Mouse (Mus musculus) testis, postnatal 10 days (tissue): ENCODE results near the gene Prkce.

Source experiments
- DNase-seq: peaks from one replicate; pipeline ENCODE4 v3.0.0; 2021; ENCODE audit warnings: low spot score

Gene Prkce

DNA sequence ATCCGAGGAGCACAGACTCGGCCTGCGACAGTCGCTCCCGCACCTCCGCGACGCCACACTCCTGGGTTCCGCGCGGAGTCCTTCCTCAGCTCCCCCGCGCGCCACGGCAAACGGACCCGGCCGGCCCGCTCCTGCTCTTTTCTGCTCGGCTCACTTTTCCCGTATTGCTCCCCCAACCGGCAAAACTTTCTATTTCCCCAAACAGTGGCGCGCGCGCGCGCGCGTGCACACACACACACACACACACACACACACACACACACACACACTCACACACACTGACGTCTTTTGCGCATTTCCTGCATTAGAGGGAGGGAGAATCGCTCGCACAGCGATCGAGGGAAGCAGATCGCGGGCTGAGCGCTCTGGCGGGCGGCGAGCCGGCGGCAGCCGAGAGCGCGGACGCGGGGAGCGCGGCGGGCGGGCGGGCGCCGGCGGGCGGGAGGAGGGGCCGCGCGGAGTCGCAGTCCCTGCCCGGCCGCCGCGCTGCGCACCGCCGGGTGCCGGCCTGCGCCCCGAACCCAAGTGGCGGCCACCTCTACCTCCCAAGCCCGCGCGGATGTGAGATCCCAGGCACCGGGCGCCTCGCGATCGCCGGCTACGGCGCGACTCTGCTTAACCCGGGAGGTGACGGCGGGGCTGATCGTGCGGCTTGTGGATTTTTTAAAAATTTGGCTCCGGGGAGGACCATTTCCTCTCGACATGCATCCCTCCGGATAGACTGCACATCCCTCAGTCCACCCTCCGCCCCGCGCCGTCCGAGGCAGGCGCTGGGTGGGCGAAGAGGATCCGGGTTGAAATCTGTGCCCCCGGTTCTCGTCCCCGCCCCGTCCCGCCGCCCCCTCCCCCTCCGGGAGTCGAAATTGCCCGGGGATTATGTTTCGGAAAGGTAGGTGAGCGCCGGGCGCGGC is at the start of gene Prkce:
Gene Prkce, plus strand, starts transcription at position 466 of the 911 bp plus-strand sequence.
- peak; percentile 90 for DNase-seq

DNA sequence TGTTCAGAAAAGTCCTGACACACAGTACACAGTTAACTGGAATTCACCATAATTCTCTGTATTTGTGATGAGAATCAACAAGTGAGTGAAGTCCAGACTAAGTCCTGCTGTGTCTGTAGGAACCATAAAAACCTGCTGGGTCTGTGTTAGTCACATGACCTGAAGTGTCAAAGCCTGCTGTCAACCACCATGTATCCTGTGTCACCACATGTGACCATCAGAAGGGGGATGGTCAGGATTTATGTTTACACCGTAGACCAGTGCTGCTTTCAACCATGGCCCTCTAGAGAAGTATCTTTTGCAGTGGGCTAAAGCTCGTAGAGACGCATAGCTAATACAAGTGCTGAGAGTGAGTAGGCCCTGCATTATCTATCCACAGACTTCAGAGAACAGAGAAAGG is 44.4 kb upstream of the Prkce start:
- DNase-seq: no peak

DNA sequence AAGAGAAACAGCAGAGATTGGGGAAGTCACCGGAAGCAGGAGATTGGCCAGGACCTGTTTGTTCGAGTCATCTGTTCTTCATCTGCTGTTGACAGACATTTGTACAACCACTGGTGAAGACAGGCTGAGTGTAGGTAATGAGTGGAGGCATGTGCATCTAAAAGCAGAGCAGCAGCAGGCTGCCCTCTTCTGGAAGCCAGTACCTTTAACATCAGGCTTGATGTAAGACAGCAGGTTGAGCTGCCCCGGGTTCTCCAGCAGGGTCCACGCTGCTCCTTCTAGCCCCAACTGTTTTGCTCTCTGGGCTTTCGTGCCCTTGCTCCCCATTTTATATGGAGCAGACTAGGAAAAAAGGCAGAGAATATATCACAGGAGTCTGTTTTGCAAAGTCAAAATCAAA is 41.7 kb upstream of the Prkce start:
- no peak for DNase-seq

DNA sequence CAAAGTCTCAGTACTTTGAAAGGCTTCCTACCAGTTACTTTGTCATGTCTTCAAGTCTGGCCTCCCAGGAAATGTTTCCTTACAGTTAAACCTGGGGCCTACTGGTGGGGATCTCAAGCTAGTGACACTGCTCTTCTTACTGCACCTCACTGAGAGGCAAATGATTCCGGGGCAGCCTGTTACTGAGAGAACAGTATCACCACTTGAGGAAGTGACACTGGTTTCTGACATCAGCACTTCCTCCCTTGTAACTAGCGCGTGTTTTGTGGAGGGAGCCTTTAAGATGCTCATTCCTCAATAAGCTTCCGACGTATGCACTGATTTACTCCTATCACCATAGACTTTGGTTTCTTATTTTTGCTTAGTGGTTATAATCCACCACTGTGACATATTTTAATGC is 39.4 kb upstream of the Prkce start:
- DNase-seq: no peak

DNA sequence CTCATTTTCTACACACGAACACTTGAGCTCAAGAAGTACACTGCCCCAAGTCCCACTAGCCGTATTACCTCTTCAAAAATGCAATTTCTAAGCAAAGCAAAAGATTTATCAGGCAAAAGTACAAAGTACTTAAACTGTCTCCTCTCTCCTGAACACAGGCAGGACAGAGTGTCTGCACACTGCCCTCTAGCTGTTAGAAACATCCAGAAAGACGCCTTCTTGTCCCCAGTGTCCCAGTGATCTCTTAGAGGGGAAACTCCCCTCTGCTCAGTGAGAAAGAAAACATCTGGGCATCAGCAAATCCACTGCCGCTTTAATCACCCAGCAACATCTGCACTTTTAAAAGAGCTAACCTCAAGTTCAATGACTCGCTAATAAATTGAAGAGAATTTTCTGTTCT is 35.1 kb upstream of the Prkce start:
- no peak for DNase-seq

DNA sequence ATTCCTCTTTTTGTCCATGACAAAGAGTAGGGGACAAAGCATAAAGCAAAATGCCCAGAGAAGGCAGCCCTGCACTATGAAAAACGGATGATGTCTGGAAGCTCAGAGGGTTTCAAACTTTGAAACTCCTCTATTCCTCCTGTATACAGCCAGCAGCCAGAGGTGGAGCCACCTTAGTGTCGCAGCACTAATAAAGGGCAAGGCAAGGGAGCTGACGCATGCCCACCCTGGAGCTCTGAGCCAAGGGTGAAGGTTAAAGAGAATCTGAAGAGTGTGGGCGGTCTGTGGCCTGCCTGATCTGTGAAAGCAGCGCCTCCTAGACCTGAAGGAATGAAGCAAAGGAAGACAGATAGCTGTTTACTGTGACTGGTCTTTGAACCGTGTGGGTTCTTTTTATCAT is 33.1 kb upstream of the Prkce start:
- no peak for DNase-seq

DNA sequence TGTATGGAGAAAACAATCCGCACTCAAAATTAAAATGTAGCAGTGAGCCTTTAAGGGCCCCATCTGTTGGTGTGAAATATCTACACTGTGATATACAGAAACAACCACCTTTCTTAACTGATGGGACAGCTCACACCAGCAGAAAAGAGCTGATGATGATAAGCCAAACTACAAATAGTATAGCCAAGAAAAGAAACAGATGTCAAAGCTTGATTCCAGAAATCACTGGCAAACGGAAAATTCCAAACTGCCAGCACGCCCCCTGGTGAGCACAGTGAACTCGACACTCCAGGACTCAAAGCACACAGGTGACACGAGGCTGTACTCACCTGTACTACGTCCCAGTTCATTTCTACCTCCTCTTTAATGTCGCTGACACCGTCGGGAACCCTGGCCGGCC is 31.8 kb upstream of the Prkce start:
- no peak for DNase-seq

DNA sequence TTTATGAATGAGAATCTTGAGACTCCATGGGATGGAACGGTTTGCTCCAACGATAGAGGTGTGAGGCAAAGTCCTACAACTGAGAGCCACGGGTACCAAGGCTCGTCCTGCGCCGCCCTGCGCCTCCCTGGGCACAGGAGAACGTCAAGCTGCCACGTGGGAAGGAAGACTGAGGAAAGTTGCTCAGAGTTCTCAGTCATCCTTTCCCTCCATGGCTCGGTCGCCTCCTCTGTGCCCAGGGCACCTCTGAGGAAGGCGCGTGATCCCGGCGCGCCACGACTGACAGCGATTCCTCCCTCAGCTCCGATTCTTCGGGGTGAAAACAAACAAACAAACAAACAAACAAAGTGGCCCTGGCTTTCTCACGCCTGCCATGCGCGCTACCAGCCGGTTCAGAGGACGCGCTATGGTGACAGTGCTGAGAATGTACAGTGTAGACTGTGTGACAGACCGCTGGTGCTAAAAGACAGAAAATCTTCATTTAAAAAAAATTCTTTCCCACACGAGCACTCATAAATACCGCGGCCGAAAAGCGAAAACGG is 23.0 kb upstream of the Prkce start:
- DNase-seq: peak; percentile 52

DNA sequence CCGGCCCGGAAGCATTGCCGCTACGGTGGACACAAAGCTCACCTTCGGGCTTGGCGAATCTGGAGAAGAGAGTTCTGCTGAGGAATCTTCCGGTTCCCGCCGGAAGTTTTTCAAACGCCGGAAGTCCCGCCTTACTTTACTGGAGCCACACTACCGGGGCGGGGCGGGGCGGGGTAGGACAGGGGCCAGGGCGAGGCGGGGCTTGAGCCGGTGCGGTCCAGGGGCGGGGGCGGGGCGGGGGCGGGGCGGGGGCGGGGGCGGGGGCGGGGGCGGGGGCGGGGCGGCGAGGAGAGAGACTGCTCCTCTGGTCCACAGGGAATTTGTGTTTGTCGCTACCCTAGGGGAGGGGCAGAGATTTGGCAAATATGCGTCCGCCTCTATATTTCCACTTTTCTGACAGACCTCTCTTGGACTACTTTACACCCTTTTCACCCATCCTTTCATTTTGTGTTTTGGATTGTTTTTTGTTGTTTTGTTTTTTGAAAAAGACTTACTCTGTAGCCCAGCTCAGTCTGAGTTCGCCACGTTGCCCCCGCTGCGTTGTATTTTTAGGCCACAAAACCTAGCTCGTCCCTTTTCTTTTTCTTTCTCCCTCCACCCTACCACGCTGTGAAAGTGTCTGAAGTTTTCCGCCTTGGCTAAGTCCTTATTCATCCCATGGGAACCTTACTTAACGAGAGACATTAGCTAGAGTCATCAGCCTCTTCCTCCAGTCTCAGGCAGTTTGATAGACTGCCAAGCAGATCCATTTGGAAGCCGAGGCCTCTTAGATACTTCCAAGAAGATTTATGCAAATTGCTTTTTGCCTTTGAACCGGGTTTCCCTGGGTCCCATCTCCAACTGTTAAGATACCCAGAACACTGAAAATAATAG is 22.3 kb upstream of the Prkce start, which contains the start of gene Srbd1:
Gene Srbd1, minus strand, starts transcription at position 97 of the 873 bp plus-strand sequence.
- peak; percentile 94 for DNase-seq

DNA sequence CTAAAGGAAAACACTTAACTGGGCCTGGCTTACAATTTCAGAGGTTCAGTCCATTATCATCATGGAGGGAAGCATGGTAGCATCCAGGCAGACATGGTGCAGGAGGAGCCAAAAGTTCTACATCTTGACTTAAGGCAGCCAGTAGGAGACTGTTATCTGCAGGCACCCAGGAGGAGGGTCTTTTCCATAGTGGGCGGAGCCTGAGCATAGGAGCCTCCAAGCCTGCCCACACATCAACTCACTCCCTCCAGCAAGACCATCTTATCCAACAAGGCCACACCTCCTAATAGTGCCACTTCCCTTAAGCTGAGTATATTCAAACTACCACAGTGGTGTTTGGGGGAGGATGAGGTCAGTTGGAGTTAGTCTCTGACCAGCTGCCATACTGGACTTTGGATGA is 17.9 kb upstream of the Prkce start:
- DNase-seq: no peak

DNA sequence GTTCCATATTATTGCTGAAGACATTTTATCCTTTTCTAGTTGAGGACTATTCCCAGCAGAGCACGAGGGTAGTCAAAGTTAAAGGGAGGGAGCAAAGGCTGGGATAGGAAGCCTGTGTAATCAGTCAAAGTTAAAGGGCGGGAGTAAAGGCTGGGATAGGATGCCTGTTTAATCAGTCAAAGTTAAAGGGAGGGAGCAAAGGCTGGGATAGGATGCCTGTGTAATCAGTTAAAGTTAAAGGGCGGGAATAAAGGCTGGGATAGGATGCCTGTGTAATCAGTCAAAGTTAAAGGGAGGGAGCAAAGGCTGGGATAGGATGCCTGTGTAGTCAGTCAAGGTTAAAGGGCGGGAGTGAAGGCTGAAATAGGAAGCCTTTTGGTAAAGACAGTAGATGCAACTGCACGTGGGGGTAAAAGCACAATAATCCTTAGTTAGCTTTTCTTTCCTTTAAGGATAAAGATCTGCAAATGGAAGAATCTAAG is 16.7 kb upstream of the Prkce start:
- DNase-seq: peak; percentile 75

DNA sequence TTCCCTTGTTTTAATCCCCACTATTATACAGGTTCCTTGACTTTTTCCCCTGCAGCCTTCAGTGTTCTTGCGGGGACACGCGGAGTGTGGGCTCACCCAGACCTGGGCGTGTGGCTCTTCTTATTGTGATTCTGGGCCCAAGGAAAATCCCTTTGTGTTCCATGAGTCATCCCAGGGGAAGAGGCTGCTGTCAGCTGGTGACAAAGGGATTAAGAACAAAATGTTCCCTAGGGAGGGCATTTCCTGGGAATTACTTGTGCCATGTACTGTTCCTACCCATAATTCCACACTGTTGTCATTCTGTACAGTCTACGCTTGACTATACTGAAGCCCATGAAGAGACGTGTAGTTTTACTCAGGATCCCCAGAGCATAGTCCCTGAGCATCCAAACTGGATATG is 10.6 kb upstream of the Prkce start:
- DNase-seq: no peak

DNA sequence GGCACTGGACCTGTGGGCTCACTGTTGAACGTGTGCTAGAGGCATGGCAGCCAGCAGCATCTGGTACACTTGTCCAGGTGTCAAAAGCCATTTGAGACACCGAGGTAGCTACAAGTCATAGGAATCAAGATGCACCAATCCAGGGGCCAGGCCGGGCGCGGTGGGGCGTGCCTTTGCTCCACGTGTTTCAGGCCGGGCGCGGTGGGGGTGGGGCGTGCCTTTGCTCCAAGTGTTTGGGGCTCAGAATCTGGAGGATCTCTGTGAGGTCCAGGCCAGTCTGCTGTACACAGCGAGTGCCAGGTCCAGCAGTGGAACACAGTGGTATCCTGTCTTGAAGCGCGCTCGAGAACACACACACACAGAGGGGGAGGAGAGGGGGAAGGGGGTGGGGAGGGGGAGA is 4.9 kb upstream of the Prkce start:
- DNase-seq: peak; percentile 53

DNA sequence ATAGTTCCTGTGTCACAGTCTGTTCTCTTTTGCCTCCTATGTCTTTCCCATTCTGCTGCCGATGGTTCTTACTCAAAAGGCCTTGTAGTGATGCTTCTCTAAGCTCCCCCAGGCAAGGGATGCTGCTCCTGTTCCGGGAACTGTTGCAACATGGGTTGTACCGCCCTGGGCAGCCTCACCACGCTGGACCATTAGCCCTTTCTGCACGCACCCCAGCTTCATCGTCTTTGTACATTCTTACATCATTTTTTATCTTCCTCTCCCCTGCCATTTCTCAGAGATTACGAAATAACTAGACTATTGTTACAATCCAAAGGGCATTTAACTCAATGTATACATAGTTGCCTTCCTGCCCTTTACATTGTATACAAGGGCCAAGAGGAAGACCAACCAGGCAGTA is 3.2 kb upstream of the Prkce start:
- peak; percentile 36 for DNase-seq

DNA sequence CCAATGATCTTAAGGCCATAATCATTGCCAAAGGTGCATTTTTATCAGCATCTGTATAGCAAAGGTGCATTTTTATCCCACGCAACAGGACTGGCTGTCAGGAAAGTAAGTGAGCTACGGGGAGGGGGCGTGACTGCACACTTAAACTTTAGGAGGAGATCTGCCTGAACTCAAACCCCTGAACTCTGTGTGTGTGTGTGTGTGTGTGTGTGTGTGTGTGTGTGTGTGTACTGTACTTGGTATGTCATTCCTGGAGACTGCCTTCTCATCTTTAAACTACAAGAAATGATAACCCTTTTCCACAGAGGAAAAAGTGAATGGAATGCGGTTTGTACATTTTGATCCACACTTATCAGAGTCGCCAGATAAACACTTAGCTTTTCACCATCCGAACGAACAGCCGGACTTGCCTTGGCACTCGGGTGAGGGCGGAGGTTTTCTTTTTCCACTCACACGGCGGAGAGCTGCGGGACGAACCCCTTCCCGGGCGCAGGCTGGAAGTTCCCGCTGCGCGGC is 1.5 kb upstream of the Prkce start:
- DNase-seq: peak; percentile 41

DNA sequence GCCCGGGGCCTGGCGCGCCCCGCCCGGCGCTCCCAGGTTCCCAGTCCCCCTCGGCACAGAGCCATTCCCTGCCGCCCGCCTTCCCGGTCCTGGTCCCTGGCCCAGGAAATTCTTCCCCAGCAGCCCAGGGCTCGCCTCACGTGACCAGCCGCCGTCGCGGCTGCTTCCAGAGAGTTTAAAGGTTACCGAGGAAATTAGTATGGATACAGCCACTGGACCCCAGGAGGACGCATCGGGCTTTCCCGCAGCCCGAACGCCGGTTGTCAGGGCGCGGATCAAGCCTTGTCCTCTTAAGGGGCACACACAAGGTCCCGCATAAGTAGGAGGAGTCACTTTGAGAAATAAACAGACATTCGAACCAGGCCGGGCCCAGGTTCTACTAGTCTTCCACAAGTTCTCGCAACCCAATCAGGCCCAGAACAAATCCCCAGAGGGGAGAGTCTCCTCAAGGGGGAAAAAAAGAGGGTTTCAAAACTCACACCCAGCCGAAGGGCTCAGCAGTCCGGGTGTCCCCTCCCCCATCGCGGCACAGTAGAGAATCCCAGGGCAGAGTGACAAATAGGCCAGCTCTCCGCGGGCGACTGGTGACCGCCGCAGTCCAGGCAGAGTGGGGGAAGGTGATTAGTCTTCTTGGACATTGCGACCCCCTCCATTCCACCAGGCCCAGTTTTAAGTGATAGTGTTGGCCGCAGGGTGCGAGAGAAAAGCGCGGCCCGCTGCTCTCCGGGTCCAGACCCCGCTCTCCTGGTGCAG is 842 bp upstream of the Prkce start:
- DNase-seq: peak; percentile 87

DNA sequence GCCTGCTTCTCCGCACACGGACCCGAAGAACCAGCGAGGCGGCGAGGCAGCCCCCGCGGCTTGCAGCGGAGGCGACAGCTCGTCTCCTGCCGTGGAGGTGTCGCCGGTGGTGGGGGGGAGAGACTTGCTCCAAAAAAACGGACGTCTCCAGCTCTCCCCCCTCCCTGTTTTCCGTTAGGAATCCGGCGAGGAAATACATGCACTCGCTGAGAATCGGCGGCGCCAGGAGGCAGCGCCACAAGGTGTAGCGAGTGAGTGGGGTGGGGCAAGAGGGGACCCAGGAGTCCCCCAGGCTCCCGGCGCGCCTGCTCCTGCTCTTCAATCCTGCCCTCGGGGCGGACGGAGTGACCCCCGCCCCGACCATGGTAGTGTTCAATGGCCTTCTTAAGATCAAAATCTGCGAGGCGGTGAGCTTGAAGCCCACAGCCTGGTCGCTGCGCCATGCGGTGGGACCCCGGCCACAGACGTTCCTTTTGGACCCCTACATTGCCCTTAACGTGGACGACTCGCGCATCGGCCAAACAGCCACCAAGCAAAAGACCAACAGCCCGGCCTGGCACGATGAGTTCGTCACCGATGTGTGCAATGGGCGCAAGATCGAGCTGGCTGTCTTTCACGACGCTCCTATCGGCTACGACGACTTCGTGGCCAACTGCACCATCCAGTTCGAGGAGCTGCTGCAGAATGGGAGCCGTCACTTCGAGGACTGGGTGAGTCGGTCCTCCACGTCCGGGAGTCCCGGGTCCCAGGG is 821 bp downstream of the Prkce start:
- DNase-seq: peak; percentile 59

DNA sequence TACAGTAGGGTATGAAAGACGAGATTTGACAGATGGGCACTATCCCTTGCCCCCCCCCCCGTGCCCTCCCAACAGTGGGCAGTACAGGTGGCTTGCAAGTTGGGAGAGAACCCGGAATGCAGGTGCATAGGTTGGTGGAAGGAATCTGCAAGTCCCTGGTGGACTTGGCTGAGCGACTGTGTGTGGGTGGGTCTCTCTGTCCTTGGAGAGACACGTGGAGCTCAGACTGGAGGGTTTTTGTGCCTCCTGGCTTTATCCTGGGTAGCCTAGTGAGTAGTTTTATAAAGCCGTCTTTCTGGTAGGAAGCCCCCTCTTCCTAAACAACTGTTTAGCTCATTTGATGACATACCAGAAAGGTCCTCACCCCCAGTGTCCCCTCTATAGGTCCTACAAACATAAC is 1.5 kb downstream of the Prkce start:
- DNase-seq: peak; percentile 47

DNA sequence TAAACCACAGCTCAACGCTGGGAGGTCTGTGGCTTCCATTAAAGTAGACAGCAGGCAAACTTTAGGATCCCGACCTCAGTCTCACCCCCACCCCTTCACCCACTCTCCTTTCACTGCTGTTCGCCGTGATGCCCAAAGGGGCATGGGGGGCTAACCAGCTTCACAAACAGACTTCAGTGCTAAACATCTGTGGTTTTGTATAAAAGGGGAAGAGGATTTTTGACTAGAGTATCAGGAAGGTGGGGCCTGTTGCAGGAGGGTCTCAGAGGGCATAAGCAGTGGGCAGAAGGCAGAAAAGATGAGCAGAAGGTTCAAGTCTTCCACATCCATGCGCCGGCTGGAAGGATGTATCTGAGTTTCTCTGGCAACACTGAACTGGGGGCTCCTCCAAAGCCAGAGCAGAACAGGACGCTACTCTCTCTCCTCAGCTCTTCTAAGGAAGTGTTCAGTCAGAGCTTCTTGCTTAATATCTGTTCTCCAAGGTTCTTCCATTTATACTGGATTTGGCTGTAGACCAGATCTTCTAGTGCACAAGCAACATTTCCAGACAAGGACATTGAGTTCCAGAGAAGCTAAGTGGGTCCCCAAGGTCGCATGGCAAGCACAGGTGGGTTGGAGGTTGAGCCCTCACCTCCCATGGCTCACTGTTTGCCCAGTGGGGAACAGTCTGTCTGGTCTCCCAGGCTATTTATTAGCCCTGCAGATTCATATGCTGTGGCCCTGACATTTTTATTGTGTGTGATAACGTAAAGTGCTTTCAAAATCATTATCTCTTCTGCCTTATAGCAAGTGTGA is 2.8 kb downstream of the Prkce start:
- peak; percentile 37 for DNase-seq

DNA sequence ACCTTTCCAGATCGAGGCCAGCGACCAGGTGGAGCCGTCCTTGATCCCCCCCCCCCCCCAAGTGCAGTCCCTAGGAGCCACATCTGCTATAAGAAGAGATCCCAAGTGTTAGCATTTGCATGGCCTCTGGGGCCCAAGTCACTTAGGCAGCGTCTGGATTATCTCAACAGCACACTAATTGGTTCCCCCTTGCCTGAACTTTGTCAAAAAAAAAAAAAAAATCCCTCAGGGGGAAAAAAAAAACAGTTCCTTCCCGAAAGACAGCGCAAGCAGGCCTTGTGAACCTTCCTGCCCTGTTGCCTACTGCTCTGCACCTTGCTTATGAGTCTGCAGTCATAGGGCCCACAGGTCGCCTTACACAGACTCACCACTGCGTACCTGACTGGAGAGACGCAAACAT is 7.9 kb downstream of the Prkce start:
- DNase-seq: no peak
